Mouse (Mus musculus): ENCODE measurements around the gene Gm5127. TPM values are rescaled to one million over a fixed set of nuclear protein-coding genes. Genes with fewer than 3 reads are reported as not detected.

Gene Gm5127
- polyA plus RNA-seq, 2 experiments: 0.02 to 0.10 TPM

DNA sequence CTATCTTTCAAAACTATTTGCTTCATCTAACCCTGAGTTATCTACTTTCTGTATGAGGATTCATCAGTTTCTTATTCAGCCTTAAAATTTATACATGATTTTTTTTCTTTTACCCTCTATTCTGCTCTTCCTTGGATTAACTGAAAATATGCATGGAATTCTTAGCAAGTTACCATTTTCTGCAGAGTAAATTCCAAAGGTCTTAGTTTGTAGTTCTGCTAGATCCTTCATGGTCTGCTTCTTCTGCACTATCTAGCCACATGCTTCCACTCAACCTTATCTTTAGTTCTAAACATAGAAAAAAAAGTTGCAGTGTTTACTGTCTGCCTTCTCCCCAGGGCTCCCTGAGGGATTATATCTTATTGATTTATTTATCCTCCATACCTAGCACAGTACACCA lies 79.1 kb downstream of the Gm5127 start:
- ATAC-seq (ENCODE audit: insufficient read depth) (no peak), DNase-seq (ENCODE audit: low read depth in 3 of 3, low spot score in 3 of 3) (no peak)
- H3K9ac ChIP-seq (replicated peaks): no peak overlapping the region
- no peaks in the 10 kb centered on the region for H3K27me3 ChIP-seq (ENCODE audit: control insufficient read depth, insufficient read depth, low read length)
- no peak for TF ChIP-seq CTCF (IDR thresholded peaks at IDR 0.05; ENCODE audit: low read depth)
- no peak for TF ChIP-seq EP300 (IDR thresholded peaks at IDR 0.05; ENCODE audit: low read depth)
- no peaks in the 10 kb centered on the region for H3K9me3 ChIP-seq (ENCODE audit: control insufficient read depth, low read length)
- no peak overlapping the region for H3K4me2 ChIP-seq (ENCODE audit: low read depth)
- no peaks in the 10 kb centered on the region for H3K4me1 ChIP-seq (replicated peaks; ENCODE audit: control insufficient read depth in 2 of 2, insufficient read depth in 2 of 2, low read length in 1 of 2)
- H3K36me3 ChIP-seq (replicated peaks; ENCODE audit: control insufficient read depth, insufficient read depth, low read depth): no peaks in the 10 kb centered on the region
- H3K4me3 ChIP-seq (ENCODE audit: insufficient read depth in 1 of 2, low read depth in 2 of 2, low read length in 2 of 2): no peak overlapping the region
- no peak overlapping the region for H3K27ac ChIP-seq

DNA sequence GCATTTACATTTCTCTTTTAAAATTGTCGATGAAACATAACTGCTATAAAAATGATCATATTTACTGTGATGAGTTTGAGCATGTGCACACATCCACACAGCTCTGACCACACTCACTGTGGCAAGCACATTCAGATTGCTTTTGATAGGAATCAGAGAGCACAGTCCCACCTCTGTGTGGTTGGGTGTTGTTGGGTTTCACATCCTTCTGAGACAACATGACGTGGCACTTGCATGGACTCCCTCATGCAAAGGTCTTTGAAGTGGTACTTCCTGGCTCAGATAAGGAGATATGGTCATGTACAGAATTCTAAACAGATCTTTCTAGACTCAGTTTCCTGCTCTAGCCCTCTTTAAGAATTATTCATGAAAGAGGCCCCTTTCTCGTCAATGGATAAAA lies 121.6 kb downstream of the Gm5127 start:
- Histone ChIP-seq H3K36me3 (replicated peaks; ENCODE audit: control insufficient read depth, insufficient read depth, low read depth) (no peaks in the 10 kb centered on the region), H3K27ac (no peak overlapping the region), H3K9me3 (ENCODE audit: control insufficient read depth, low read length) (no peaks in the 10 kb centered on the region), H3K9ac (replicated peaks) (no peak overlapping the region), H3K27me3 (ENCODE audit: control insufficient read depth, insufficient read depth, low read length) (no peaks in the 10 kb centered on the region), H3K4me1 (replicated peaks; ENCODE audit: control insufficient read depth in 2 of 2, insufficient read depth in 2 of 2, low read length in 1 of 2) (no peaks in the 10 kb centered on the region), H3K4me3 (ENCODE audit: insufficient read depth in 1 of 2, low read depth in 2 of 2, low read length in 2 of 2) (no peak overlapping the region), H3K4me2 (ENCODE audit: low read depth) (no peak overlapping the region)
- TF ChIP-seq CTCF (IDR thresholded peaks at IDR 0.05; ENCODE audit: low read depth) (no peak), EP300 (IDR thresholded peaks at IDR 0.05; ENCODE audit: low read depth) (no peak)
- ATAC-seq (ENCODE audit: insufficient read depth): no peak
- WGBS (ENCODE audit: insufficient replicate concordance): 50% methylated on average over 3 of the region's 3 CpGs
- DNase-seq (ENCODE audit: low read depth in 3 of 3, low spot score in 3 of 3): no peak

DNA sequence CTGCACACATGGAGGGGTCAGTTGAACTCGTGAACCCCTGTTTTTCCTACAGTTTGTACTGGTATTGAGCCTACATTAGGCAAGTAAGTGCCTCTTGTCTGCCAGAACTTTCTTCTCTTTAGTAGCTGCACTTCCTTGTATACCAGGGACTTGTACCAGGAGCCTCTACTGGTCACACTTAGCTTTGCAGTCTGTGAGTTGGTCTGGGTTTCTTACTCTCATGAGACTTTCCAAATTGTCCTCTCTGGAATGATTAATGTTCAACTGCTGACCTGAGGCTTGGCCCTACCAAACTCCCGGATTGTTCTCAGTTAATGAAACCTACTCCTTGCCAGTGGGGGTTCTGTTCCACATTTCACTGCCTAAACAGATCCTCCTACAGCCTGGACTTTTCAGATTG lies 134.2 kb downstream of the Gm5127 start:
- H3K4me1 ChIP-seq (replicated peaks; ENCODE audit: control insufficient read depth in 2 of 2, insufficient read depth in 2 of 2, low read length in 1 of 2): no peaks in the 10 kb centered on the region
- no peak for TF ChIP-seq EP300 (IDR thresholded peaks at IDR 0.05; ENCODE audit: low read depth)
- DNase-seq (ENCODE audit: low read depth in 3 of 3, low spot score in 3 of 3) (no peak), ATAC-seq (ENCODE audit: insufficient read depth) (no peak)
- no peak overlapping the region for H3K4me3 ChIP-seq (ENCODE audit: insufficient read depth in 1 of 2, low read depth in 2 of 2, low read length in 2 of 2)
- WGBS (ENCODE audit: insufficient replicate concordance): 23% methylated on average over 2 of the region's 2 CpGs
- H3K27me3 ChIP-seq (ENCODE audit: control insufficient read depth, insufficient read depth, low read length): no peaks in the 10 kb centered on the region
- H3K4me2 ChIP-seq (ENCODE audit: low read depth): no peak overlapping the region
- H3K9ac ChIP-seq (replicated peaks): no peak overlapping the region
- no peaks in the 10 kb centered on the region for H3K9me3 ChIP-seq (ENCODE audit: control insufficient read depth, low read length)
- H3K27ac ChIP-seq: no peak overlapping the region
- no peaks in the 10 kb centered on the region for H3K36me3 ChIP-seq (replicated peaks; ENCODE audit: control insufficient read depth, insufficient read depth, low read depth)

DNA sequence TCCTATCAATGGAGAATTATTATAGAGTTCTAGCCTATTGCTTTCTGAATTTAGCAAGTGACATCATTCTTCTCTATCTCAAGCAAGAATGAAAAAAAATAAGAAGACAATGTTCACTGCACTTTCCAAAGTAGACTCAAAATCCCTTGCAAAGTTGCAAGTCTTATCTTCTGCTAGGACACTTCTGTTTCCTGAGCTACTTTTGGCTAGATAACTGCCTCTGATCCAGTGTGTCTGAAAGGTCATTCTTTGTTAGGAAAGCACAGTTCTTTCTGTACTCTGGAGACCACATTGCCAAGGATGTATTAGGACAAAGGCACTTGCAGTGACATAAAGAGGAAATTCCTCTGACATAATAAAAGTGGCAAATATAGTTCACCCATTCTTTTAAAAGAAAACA lies 159.3 kb downstream of the Gm5127 start:
- no peak overlapping the region for H3K27ac ChIP-seq
- TF ChIP-seq CTCF (IDR thresholded peaks at IDR 0.05; ENCODE audit: low read depth): no peak
- TF ChIP-seq EP300 (IDR thresholded peaks at IDR 0.05; ENCODE audit: low read depth): no peak
- H3K4me3 ChIP-seq (ENCODE audit: insufficient read depth in 1 of 2, low read depth in 2 of 2, low read length in 2 of 2): no peak overlapping the region
- ATAC-seq (ENCODE audit: insufficient read depth) (no peak), DNase-seq (ENCODE audit: low read depth in 3 of 3, low spot score in 3 of 3) (no peak)
- H3K36me3 ChIP-seq (replicated peaks; ENCODE audit: control insufficient read depth, insufficient read depth, low read depth): no peaks in the 10 kb centered on the region
- no peak overlapping the region for H3K9ac ChIP-seq (replicated peaks)
- no peak overlapping the region for H3K4me2 ChIP-seq (ENCODE audit: low read depth)
- no peaks in the 10 kb centered on the region for H3K27me3 ChIP-seq (ENCODE audit: control insufficient read depth, insufficient read depth, low read length)
- no peaks in the 10 kb centered on the region for H3K9me3 ChIP-seq (ENCODE audit: control insufficient read depth, low read length)
- no peaks in the 10 kb centered on the region for H3K4me1 ChIP-seq (replicated peaks; ENCODE audit: control insufficient read depth in 2 of 2, insufficient read depth in 2 of 2, low read length in 1 of 2)

DNA sequence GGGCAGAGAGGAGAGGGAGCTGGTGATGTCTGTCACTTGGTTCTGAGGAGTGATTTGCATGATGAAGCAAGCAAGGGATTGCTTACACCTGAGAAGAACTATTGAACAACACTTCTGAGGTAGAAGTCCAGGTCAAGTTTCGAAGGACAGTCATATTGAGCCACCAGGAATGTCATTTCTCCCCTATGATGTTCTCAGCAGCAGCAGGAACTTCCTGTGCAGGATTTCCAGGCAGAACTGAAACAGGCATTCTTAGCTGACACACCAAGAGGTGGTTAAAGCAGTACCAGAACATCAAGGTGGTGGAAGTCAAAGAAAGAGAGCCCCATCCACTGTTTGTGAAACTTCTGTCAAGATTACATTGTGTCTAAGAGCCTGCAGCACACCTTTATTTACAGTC lies 172.3 kb downstream of the Gm5127 start:
- ATAC-seq (ENCODE audit: insufficient read depth): no peak
- Histone ChIP-seq H3K36me3 (replicated peaks; ENCODE audit: control insufficient read depth, insufficient read depth, low read depth) (no peaks in the 10 kb centered on the region), H3K4me3 (ENCODE audit: insufficient read depth in 1 of 2, low read depth in 2 of 2, low read length in 2 of 2) (no peak overlapping the region), H3K4me1 (replicated peaks; ENCODE audit: control insufficient read depth in 2 of 2, insufficient read depth in 2 of 2, low read length in 1 of 2) (no peaks in the 10 kb centered on the region), H3K27me3 (ENCODE audit: control insufficient read depth, insufficient read depth, low read length) (no peaks in the 10 kb centered on the region), H3K27ac (no peak overlapping the region), H3K9me3 (ENCODE audit: control insufficient read depth, low read length) (no peaks in the 10 kb centered on the region), H3K4me2 (ENCODE audit: low read depth) (no peak overlapping the region), H3K9ac (replicated peaks) (no peak overlapping the region)
- no peak for DNase-seq (ENCODE audit: low read depth in 3 of 3, low spot score in 3 of 3)
- WGBS (ENCODE audit: insufficient replicate concordance): 29% methylated on average over 1 of the region's 1 CpGs
- TF ChIP-seq CTCF (IDR thresholded peaks at IDR 0.05; ENCODE audit: low read depth): no peak
- TF ChIP-seq EP300 (IDR thresholded peaks at IDR 0.05; ENCODE audit: low read depth): no peak

Small RNA genes lying within 50 kb of the gene (microRNA-seq; reads per million reads assigned to microRNA genes)
- gene Gm22102: not detected

Other genes starting within 250 kb of the Gm5127 start
- gene Fndc3c1, start 97.8 kb upstream of the Gm5127 start, polyA plus RNA-seq (2012; rRNA removed): 0.15 and 0.16 TPM in 2 replicates
- 0.09 and 0.27 TPM in 2 replicates for gene Fndc3c1, start 97.8 kb upstream of the Gm5127 start, polyA plus RNA-seq (2014; fragmentation: Nextera tagmentation; extraction: Ambion mirVana)
- gene Cysltr1, start 20.5 kb downstream of the Gm5127 start, polyA plus RNA-seq (2012; rRNA removed): 0.56 and 0.58 TPM in 2 replicates
- 1.5 and 2.1 TPM in 2 replicates for gene Cysltr1, start 20.5 kb downstream of the Gm5127 start, polyA plus RNA-seq (2014; fragmentation: Nextera tagmentation; extraction: Ambion mirVana)

Measured in liver, embryonic 14.5 days (tissue).